Mouse (Mus musculus) intestine, postnatal 0 days (tissue): ENCODE data around the gene Mylip. TPM values are rescaled to one million over a fixed set of nuclear protein-coding genes. Genes with fewer than 3 reads are reported as not detected.

Source experiments
- ATAC-seq: fragments of 200-750 bp; cut with Nextera tagmentation; 2 replicates; pipeline ENCODE4 v1.8.0; 2017; ENCODE audit warnings: mild to moderate bottlenecking, moderate TSS enrichment, moderate library complexity
- H3K27ac ChIP-seq: fragments of 300-500 bp; sonication (generic); 2 replicates; pipeline ENCODE4 v1.5.1; 2014; ENCODE audit warnings: mild to moderate bottlenecking, low read depth, low read length, moderate library complexity
- H3K27me3 ChIP-seq: fragments of 300-500 bp; sonication (generic); replicated peaks from 2 replicates; pipeline ENCODE4 v1.6.1; 2014; ENCODE audit warnings: low read length, mixed read lengths; ENCODE audit not compliant: control insufficient read depth, insufficient read depth
- H3K36me3 ChIP-seq: fragments of 300-500 bp; sonication (generic); 2 replicates; pipeline ENCODE4 v1.6.1; 2014; ENCODE audit warnings: mild to moderate bottlenecking, moderate library complexity; ENCODE audit not compliant: control insufficient read depth, insufficient read depth
- H3K4me1 ChIP-seq: fragments of 300-500 bp; sonication (generic); replicated peaks from 2 replicates; pipeline ENCODE4 v1.6.1; 2014; ENCODE audit warnings: antibody characterized with exemption, low read length, mixed read lengths; ENCODE audit not compliant: control insufficient read depth, insufficient read depth
- H3K4me2 ChIP-seq: fragments of 300-500 bp; sonication (generic); replicated peaks from 2 replicates; pipeline ENCODE4 v1.6.1; 2014; ENCODE audit warnings: low read depth, mild to moderate bottlenecking, moderate library complexity
- H3K4me3 ChIP-seq: fragments of 300-500 bp; sonication (generic); 2 replicates; pipeline ENCODE4 v1.5.1; 2014; ENCODE audit warnings: low read depth, low read length
- H3K9ac ChIP-seq: fragments of 300-500 bp; sonication (generic); 2 replicates; pipeline ENCODE4 v1.6.1; 2014; ENCODE audit warnings: mild to moderate bottlenecking, low read depth, low read length
- H3K9me3 ChIP-seq: fragments of 300-500 bp; sonication (generic); 2 replicates; pipeline ENCODE4 v1.6.1; 2016; ENCODE audit warnings: mixed run types; ENCODE audit not compliant: control insufficient read depth
- CTCF ChIP-seq: sonication (generic); IDR thresholded peaks from 2 replicates; pipeline ENCODE4 v1.5.1; 2016; ENCODE audit warnings: low read depth, mild to moderate bottlenecking, control low read depth, antibody characterized with exemption, moderate library complexity
- WGBS: fragments of 180-500 bp; shearing (Covaris S2); extraction: QIAGEN DNeasy Blood & Tissue Kit; methylation state at CpG from one replicate; pipeline ENCODE4 v1.1.7; 2014; 5-methylcytosine and 5-hydroxymethylcytosine counted together
- polyA plus RNA-seq: library from polyadenylated mRNA; unstranded; fragments of >200 nt; fragmentation: Nextera tagmentation; extraction: Ambion mirVana; gene quantifications from 2 replicates; pipeline ENCODE4 v1.2.1, GENCODE M21; 2015

Gene Mylip
- polyA plus RNA-seq, 1 experiment from 2014 or later = 2.1 TPM

- 33% methylated on average over 7 of the region's 7 CpGs for WGBS
- Histone ChIP-seq H3K9ac (no peak overlapping the region), H3K4me1 (no peaks in the 10 kb centered on the region), H3K4me3 (no peak overlapping the region), H3K9me3 (no peaks in the 10 kb centered on the region), H3K27ac (no peak overlapping the region), H3K27me3 (no peaks in the 10 kb centered on the region), H3K4me2 (no peak overlapping the region), H3K36me3 (no peaks in the 10 kb centered on the region)
- no peak for TF ChIP-seq CTCF
- ATAC-seq = no peak
Observed at GRCm38 (mm10) chr13:45382208-45382607, 7.3 kb upstream of the Mylip start.

GRCm38 (mm10) chr13:45384636-45385035 is 4.9 kb upstream of the Mylip start:
- WGBS = 70% methylated on average over 2 of the region's 2 CpGs
- Histone ChIP-seq H3K27me3 (no peaks in the 10 kb centered on the region), H3K4me3 (no peak overlapping the region), H3K4me2 (no peak overlapping the region), H3K36me3 (no peaks in the 10 kb centered on the region), H3K4me1 (no peaks in the 10 kb centered on the region; the same call in 1 of the 2 replicates), H3K9me3 (no peaks in the 10 kb centered on the region), H3K27ac (no peak overlapping the region), H3K9ac (no peak overlapping the region)
- TF ChIP-seq CTCF = no peak
- no peak for ATAC-seq

GRCm38 (mm10) chr13:45385521-45385920 is 4.0 kb upstream of the Mylip start:
- Histone ChIP-seq H3K9ac (no peak overlapping the region), H3K4me2 (no peak overlapping the region), H3K36me3 (no peaks in the 10 kb centered on the region), H3K27ac (no peak overlapping the region), H3K9me3 (no peaks in the 10 kb centered on the region), H3K4me3 (no peak overlapping the region), H3K27me3 (no peaks in the 10 kb centered on the region), H3K4me1 (no peaks in the 10 kb centered on the region; the same call in 1 of the 2 replicates)
- no peak for ATAC-seq
- WGBS = 83% methylated on average over 6 of the region's 6 CpGs
- TF ChIP-seq CTCF = no peak

DNA sequence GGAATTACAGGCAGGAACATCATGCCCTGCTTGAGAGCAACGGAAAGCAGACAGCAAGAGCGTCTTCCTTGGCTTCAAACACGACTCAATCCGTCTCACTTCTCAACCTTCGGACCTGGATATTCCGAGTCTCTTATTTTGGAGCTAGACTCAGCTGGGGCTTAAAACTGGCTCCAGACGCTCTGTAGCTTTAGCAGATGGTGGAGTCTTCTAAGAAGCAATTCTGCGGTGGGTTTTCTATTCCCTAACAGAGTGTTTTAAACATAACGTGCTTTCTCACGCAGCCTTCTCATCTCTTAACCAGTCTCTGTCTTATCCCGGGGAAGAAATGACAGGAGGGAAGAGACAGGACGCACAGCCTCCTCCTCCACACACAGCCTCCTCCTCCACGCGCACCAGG is 3.3 kb upstream of the Mylip start:
- H3K27me3 ChIP-seq = no peaks in the 10 kb centered on the region
- no peak overlapping the region for H3K4me2 ChIP-seq
- H3K27ac ChIP-seq = no peak overlapping the region
- no peak for ATAC-seq
- no peaks in the 10 kb centered on the region for H3K9me3 ChIP-seq
- no peak overlapping the region for H3K4me3 ChIP-seq
- no peaks in the 10 kb centered on the region; the same call in 1 of the 2 replicates for H3K4me1 ChIP-seq
- H3K9ac ChIP-seq = no peak overlapping the region
- TF ChIP-seq CTCF = no peak
- H3K36me3 ChIP-seq = no peaks in the 10 kb centered on the region
- WGBS = 90% methylated on average over 14 of the region's 14 CpGs

DNA sequence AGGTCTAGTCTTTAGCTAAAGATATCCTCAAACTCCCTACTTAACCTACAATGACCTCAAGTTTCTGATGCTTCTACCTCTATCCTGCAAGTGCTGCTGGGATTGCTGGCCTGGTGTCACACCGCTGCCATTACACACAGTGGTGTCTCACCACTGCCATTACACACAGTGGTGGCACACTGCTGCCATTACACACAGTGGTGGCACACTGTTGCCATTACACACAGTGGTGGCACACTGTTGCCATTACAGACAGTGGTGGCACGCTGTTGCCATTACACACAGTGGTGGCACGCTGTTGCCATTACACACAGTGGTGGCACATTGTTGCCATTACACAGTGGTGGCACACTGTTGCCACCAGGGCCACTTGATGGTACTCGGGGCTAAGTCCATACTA is 2.3 kb upstream of the Mylip start:
- Histone ChIP-seq H3K9me3 (no peaks in the 10 kb centered on the region), H3K36me3 (no peaks in the 10 kb centered on the region), H3K27me3 (no peaks in the 10 kb centered on the region), H3K4me3 (no peak overlapping the region), H3K4me2 (no peak overlapping the region), H3K9ac (no peak overlapping the region), H3K27ac (no peak overlapping the region), H3K4me1 (peaks cover 3% of the 10 kb centered on the region; the same call in 1 of the 2 replicates)
- no peak for ATAC-seq
- 98% methylated on average over 4 of the region's 4 CpGs for WGBS
- peak; percentile 42 for TF ChIP-seq CTCF

- no peaks in the 10 kb centered on the region for H3K27me3 ChIP-seq
- TF ChIP-seq CTCF = no peak
- peaks cover 4% of the 10 kb centered on the region; the same call in 1 of the 2 replicates for H3K4me1 ChIP-seq
- H3K4me2 ChIP-seq = no peak overlapping the region
- ATAC-seq = no peak
- H3K4me3 ChIP-seq = no peak overlapping the region
- WGBS = 59% methylated on average over 16 of the region's 16 CpGs
- H3K36me3 ChIP-seq = no peaks in the 10 kb centered on the region
- no peaks in the 10 kb centered on the region for H3K9me3 ChIP-seq
- H3K9ac ChIP-seq = no peak overlapping the region
- no peak overlapping the region for H3K27ac ChIP-seq
Observed at GRCm38 (mm10) chr13:45388254-45388805, 1.2 kb upstream of the Mylip start.
